Mouse (Mus musculus): ENCODE measurements at regions not wholly inside any gene's neighbourhood (a gene's known extent, or its start where the extent isn't known, plus 50 kb on each side); places are given as distances from the start of the nearest gene placed in this dataset.
"Not testable (repeated sequence)": the region's sequence is repeated elsewhere in the genome, so short reads cannot be mapped to it uniquely, and the experiment has no call there.

DNA sequence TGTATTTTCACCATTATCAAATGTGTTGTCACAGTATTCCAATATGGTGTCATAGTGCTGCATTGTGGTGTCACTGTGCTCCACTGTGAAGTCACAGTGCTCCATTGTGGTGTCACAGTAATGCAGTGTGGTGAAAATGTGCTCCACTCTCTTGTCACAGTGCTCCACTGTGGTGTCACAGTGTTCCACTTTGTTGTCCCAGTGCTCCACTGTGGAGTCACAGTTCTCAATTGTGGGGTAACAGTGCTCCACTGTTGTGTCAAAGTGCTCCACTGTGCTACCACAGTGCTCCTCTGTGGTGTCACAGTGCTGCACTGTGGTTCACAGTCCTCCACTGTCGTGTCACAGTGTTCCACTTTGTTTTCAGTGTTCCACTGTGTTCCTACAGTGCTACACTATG lies 69.7 kb upstream of the Trpm1 start:
- TF ChIP-seq POLR2A (IDR thresholded peaks at IDR 0.05; ENCODE audit: borderline replicate concordance, control insufficient read depth, low read depth, low read length); CTCF (IDR thresholded peaks at IDR 0.05; ENCODE audit: control insufficient read depth, insufficient read depth, low read length): not testable (repeated sequence)

Data from bone marrow, adult 2 months (tissue).